Mouse (Mus musculus): ENCODE measurements at regions not wholly inside any gene's neighbourhood (a gene's known extent, or its start where the extent isn't known, plus 50 kb on each side); places are given as distances from the start of the nearest gene placed in this dataset.
A peak's percentile ranks its signal among the peaks of the same experiment; 100 is the strongest.

DNA sequence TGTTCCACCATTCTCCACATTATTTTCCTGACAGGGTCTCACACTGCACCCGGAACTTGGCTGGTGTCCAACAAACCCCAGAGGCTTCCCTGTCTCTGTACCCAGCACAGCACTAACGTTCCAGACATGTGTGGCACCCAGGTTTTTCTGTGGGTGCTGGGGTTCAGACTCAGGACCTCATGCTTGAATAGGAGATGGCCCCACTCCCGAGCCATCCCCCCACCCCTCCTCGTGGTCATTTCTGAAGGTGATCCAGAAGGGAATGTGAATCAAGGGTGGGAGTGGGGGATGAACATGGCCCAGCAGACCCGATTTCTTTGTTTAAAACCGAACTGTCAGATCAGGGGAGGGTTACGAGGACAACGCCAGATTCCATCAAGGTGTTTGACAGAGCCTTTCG, 245.6 kb downstream of the Tbc1d1 start:
- DNase-seq (ENCODE audit: low read depth, low spot score): no peak
- Histone ChIP-seq H3K27me3 (ENCODE audit: control insufficient read depth, insufficient read depth, low read length, poor library complexity, severe bottlenecking) (no peaks in the 10 kb centered on the region), H3K36me3 (ENCODE audit: control insufficient read depth, insufficient read depth, low read length, poor library complexity, severe bottlenecking) (no peaks in the 10 kb centered on the region)

DNA sequence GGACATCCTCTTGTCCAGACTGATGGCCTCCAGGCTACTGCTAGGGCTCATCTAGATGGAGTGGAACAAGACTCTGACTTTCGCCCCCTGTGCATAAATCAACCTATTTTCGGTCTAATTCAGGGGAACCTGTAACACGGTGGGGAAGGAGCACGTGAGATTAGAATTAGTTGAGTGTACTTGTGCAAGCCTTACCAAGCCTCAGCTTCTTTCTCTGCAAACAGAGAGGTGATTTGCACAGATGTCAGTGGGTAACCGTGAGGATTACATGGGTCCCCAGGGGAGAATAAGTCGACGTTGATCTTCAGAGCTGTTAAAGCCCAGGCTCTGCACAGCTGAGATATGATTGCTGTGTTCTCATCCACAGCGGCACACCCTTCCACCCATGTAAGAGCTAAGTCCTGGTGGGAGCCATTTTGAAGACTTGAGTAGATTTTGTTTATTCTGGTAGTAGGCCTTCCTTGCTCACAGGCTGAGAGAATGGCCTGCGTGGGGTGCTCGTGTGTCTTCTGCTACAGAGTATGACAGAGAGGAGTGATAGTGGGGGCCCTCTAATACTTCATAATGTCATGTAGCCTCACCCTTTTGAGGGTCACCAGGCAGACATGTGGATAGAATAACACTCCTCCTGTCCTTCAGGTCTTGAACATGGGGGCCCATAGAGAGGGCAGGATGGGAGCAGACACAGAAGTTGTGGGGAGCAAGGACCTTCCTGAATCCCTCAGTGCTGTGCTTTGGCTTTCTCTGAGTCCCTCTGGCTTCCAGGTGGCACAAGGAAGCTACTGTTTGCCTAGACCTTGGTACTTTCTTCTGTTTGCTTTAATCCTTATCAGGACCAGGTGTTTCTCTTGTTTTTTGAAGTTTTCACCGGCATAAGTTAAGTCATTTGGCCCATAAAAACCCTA, 247.2 kb downstream of the Tbc1d1 start:
- DNase-seq (ENCODE audit: low read depth, low spot score): no peak
- H3K36me3 ChIP-seq (ENCODE audit: control insufficient read depth, insufficient read depth, low read length, poor library complexity, severe bottlenecking): no peaks in the 10 kb centered on the region
- no peaks in the 10 kb centered on the region for H3K27me3 ChIP-seq (ENCODE audit: control insufficient read depth, insufficient read depth, low read length, poor library complexity, severe bottlenecking)

DNA sequence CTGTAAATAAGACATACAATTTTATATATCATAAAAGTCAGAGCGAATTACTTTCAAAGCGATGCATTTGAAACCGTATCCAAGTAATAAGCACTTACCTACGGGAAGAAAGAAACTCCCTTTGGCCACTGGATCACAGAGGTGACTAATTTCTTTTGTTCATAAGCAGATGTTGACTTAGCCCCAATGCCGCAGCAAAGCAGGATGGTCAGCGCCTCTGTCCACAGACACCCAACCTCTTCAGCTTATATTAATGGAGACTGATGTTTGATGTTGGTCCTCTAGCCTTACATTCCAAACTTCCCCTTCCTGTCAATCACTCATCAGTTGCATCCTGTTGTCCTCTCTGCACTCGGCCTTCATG, 247.9 kb downstream of the Tbc1d1 start:
- Histone ChIP-seq H3K27me3 (ENCODE audit: control insufficient read depth, insufficient read depth, low read length, poor library complexity, severe bottlenecking) (no peaks in the 10 kb centered on the region), H3K36me3 (ENCODE audit: control insufficient read depth, insufficient read depth, low read length, poor library complexity, severe bottlenecking) (no peaks in the 10 kb centered on the region)
- no peak for DNase-seq (ENCODE audit: low read depth, low spot score)

DNA sequence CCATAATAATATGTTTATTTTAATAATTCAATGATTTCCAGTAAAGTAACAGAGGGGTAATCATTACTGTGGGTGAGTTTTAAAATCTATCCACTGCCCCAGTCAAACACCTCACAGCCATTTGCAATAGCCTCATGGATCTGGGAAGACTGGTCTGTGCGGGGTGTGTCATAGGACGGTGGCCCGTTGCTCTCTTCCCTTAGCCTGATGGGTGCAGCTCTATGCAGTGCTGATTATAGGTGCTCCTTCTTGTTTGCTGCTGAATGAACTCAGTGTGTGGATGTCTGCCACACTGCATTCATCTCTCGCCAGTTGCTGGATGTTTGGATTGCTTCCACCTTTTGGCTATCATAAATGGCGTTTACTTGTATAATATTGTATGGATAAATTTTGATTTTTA, 248.4 kb downstream of the Tbc1d1 start:
- no peaks in the 10 kb centered on the region for H3K27me3 ChIP-seq (ENCODE audit: control insufficient read depth, insufficient read depth, low read length, poor library complexity, severe bottlenecking)
- H3K36me3 ChIP-seq (ENCODE audit: control insufficient read depth, insufficient read depth, low read length, poor library complexity, severe bottlenecking): no peaks in the 10 kb centered on the region
- no peak for DNase-seq (ENCODE audit: low read depth, low spot score)

DNA sequence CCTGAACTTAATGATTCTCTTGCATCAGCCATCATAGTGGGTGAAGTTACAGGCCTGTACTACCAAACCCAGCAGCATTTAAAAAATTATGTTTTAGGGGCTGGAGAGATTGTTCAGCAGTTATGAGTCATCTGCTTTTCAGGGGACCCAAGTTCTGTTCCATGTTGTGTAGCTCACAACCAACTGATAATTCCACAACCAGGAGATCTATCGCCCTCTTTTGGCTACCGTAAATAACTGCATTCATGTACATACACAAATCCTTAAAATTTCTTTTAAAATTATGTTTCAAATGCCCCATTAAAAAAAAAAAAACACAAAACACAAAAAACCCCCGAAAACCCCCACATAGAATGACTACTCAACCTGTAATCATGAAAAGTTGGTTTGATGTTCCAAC, 252.8 kb downstream of the Tbc1d1 start:
- Histone ChIP-seq H3K27me3 (ENCODE audit: control insufficient read depth, insufficient read depth, low read length, poor library complexity, severe bottlenecking) (no peaks in the 10 kb centered on the region), H3K36me3 (ENCODE audit: control insufficient read depth, insufficient read depth, low read length, poor library complexity, severe bottlenecking) (no peaks in the 10 kb centered on the region)
- peak; percentile 51 for DNase-seq (ENCODE audit: low read depth, low spot score)

DNA sequence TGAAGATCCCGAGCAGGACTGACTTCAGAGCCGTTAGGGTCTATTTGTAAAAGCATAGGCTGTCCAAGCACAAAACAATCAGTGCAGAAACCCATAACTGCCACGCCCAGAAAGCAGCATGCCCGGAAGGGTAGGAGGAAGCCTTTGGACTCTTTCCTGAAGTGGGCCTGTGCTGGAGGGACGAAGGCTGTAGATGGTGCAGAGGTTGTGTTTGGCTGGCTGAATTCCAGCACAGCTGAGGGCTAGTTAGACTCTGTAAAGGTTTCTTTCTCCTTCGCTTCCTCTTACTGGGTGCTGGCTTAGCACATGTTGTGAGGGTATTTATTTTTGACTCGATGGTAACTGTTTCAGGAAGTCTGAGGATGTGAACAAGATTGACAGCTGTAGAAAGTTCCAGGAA, 254.5 kb downstream of the Tbc1d1 start:
- Histone ChIP-seq H3K36me3 (ENCODE audit: control insufficient read depth, insufficient read depth, low read length, poor library complexity, severe bottlenecking) (no peaks in the 10 kb centered on the region), H3K27me3 (ENCODE audit: control insufficient read depth, insufficient read depth, low read length, poor library complexity, severe bottlenecking) (no peaks in the 10 kb centered on the region)
- peak; percentile 42 for DNase-seq (ENCODE audit: low read depth, low spot score)

DNA sequence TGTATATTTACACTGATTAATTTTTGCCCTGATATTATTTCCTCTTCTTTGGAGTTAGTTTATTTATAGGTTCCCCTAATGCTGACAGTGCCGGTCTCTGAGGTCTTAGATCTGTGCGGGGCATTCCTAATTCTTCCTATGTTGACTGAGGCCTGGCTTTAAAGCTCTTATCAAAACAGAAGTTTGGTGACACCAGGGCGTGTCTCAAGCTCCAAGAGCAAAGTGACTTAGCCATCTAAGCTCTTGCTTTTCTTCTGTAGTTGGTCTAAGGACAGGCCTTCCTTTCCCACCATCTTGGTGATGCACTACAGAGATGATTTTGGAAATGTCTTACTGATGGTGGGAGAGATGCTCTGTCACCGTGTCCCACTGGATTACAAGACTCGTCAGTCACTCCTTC, 258.4 kb downstream of the Tbc1d1 start:
- DNase-seq (ENCODE audit: low read depth, low spot score): no peak
- H3K27me3 ChIP-seq (ENCODE audit: control insufficient read depth, insufficient read depth, low read length, poor library complexity, severe bottlenecking): no peaks in the 10 kb centered on the region
- no peaks in the 10 kb centered on the region for H3K36me3 ChIP-seq (ENCODE audit: control insufficient read depth, insufficient read depth, low read length, poor library complexity, severe bottlenecking)

DNA sequence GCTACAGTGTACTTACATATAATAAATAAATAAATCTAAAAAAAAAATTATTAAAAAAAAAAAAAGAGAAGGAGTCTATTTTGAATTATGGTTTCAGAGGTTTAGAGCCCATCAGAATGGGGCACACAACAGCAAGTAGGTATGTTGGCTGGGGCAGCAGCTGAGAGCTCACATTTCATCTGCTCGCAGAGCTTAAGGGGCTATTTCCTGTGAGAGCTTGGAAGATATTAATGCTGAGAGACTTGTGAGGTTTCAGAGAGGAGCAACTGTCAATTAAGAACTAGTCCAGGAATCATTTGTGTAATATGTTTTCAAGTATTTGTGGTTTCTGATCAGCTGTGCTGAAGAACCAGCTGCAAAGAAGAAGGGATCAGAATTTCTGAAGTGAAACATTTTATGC, 263.3 kb downstream of the Tbc1d1 start:
- Histone ChIP-seq H3K36me3 (ENCODE audit: control insufficient read depth, insufficient read depth, low read length, poor library complexity, severe bottlenecking) (no peaks in the 10 kb centered on the region), H3K27me3 (ENCODE audit: control insufficient read depth, insufficient read depth, low read length, poor library complexity, severe bottlenecking) (no peaks in the 10 kb centered on the region)
- DNase-seq (ENCODE audit: low read depth, low spot score): no peak

DNA sequence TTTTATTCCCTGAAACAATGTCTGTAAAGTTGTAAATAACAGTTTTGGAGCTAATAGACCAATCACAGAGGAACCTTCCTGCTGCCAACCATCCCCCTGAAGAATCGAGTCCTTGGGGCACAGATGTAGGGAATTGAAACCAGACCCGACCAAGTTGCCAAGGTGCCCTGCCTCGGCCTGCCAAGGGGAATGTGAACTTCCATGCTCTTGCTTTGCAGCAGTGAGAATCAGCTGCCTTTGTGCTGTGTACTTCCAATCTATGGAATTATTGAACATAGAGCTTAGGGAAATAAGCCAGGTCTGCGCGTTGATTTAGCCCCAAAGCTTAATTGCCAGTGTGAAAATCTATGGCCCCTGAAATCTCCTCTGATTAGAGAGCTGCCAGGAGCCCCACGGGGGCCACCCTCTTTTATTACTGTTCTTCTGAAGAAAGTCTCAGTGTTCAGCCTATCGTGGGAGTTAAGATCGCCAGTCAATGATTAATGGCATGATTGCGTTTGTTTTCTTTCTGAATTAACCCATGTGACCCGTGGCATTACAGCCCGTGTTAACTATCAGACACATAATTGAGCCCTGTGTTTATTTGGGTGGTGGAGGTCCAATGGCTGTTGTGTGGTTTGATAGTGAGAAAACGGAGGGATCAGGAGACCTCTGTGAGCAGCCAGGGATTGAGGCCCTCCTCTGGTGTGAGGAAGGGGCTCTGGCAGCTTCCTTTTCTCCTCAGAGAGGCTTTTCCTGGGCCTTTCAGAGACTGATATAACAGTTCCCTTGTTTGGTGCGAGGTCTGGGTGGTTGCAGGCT, 266.9 kb downstream of the Tbc1d1 start:
- no peak for DNase-seq (ENCODE audit: low read depth, low spot score)
- no peaks in the 10 kb centered on the region for H3K36me3 ChIP-seq (ENCODE audit: control insufficient read depth, insufficient read depth, low read length, poor library complexity, severe bottlenecking)
- H3K27me3 ChIP-seq (ENCODE audit: control insufficient read depth, insufficient read depth, low read length, poor library complexity, severe bottlenecking): no peaks in the 10 kb centered on the region

DNA sequence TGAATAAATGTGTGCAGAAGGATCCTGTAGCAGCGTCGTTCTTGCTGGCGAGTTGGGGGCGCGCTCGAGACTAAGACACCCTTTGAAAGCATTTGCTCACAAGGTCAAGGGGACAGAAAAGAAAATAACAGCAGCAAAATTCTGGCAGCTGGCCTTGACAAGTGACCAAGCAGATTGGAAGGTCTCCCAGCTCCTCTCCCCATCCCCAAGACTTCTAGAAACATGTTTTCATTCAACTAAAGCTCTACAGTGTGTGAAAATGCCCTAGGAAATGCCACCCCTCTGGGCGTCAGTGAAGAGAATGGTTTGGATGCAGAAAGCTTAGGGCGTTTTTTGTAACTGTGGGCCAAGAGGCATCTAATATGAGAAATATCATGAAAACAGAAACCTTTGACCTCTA, 272.7 kb downstream of the Tbc1d1 start:
- H3K36me3 ChIP-seq (ENCODE audit: control insufficient read depth, insufficient read depth, low read length, poor library complexity, severe bottlenecking): no peaks in the 10 kb centered on the region
- no peak for DNase-seq (ENCODE audit: low read depth, low spot score)
- no peaks in the 10 kb centered on the region for H3K27me3 ChIP-seq (ENCODE audit: control insufficient read depth, insufficient read depth, low read length, poor library complexity, severe bottlenecking)

DNA sequence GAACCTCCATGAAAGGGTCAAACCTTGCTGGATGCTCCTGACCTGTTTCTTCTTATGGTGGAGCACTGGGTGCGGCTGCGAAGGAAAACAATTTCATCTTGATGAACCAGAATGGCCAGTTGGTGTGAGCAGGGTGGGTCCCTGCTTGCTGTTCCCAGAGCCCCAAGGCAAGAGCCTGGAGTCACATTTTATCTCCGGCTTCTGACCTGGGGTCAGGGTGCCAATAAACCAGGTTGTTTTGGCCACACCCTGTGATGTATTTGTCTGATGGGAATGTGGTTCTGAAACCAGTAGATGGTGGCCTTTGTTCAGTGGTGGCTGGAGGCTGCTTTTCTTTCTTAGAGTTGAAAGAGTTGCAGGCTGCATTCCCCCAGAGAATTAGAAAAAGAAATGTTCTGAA, 274.4 kb downstream of the Tbc1d1 start:
- Histone ChIP-seq H3K27me3 (ENCODE audit: control insufficient read depth, insufficient read depth, low read length, poor library complexity, severe bottlenecking) (no peaks in the 10 kb centered on the region), H3K36me3 (ENCODE audit: control insufficient read depth, insufficient read depth, low read length, poor library complexity, severe bottlenecking) (no peaks in the 10 kb centered on the region)
- no peak for DNase-seq (ENCODE audit: low read depth, low spot score)

DNA sequence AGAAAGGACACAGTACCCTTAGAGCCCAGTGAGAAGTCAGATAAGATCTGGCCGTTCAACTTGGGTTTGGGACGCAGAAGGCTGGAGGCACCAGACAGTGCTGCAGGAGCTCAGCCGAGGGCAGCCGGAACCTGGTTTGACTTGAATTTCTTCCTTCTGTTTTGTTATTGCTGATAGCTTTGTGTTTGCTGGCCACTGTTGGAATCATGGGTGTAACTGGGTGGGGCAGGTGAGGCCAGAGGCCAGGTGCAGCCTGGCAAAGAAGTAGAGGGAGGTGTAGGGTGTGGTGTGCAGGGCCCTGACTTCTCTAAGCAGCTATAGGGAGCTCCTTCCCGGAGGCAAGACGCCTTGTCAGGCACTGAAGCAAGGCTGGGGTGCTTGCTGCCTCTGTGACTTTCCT, 275.5 kb downstream of the Tbc1d1 start:
- no peak for DNase-seq (ENCODE audit: low read depth, low spot score)
- Histone ChIP-seq H3K27me3 (ENCODE audit: control insufficient read depth, insufficient read depth, low read length, poor library complexity, severe bottlenecking) (no peaks in the 10 kb centered on the region), H3K36me3 (ENCODE audit: control insufficient read depth, insufficient read depth, low read length, poor library complexity, severe bottlenecking) (no peaks in the 10 kb centered on the region)

DNA sequence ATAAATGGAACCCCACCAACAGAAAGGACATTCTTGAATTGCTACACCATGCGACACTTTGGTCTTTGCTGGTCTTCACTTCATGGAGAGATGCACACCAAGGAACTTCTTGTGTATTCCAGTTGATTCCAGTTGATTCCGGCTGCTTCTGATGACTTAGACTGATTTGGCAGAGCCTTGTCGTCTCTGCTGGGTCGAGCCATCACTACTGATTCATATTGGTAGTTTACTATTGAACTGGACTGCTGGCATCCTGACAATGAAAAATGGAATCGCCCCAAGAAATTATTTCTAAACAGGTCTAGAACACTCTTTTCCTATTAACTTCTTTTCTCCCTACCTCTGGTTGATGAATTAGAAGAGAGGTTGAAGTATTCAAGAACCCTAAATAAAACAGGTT, 277.7 kb downstream of the Tbc1d1 start:
- H3K27me3 ChIP-seq (ENCODE audit: control insufficient read depth, insufficient read depth, low read length, poor library complexity, severe bottlenecking): no peaks in the 10 kb centered on the region
- H3K36me3 ChIP-seq (ENCODE audit: control insufficient read depth, insufficient read depth, low read length, poor library complexity, severe bottlenecking): no peaks in the 10 kb centered on the region
- no peak for DNase-seq (ENCODE audit: low read depth, low spot score)

DNA sequence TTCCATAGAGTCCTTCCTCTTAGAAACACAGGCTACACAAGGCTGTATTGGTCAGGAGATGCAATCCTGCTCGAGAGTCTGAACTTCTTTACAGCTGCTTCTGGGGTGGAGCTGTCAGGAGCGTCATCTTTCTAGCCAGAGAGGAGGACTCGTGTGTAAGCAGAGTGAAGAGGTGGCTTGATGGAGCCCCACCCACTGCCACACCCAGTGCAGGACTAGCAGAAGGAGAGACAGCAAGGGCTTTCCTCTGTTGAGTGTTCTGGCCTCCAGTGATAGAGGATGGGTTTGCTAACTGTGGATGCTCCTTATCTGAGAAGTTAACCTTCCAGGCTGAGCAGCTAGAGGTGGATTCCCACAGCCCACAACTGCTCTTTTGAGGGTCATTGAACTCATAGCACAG, 279.4 kb downstream of the Tbc1d1 start:
- DNase-seq (ENCODE audit: low read depth, low spot score): no peak
- H3K27me3 ChIP-seq (ENCODE audit: control insufficient read depth, insufficient read depth, low read length, poor library complexity, severe bottlenecking): no peaks in the 10 kb centered on the region

DNA sequence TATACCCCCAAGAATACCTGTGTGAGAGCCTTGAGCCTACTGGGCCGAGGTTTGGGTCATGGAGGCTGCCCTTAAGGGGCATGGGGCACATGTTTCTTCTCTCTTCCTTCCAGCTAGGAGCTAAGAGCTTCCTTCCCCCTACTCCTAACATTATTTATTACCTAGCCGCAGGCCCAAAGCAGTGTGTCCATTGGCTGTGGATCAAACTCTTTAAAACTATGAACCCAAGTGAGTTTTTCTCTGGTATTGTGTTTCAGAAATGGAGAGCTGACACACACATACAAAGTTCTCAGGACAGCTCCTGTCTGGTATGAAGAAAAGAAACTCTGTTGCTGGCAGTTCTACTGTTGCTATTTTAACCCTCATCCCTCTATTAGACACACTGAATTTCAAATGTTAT, 279.9 kb downstream of the Tbc1d1 start:
- DNase-seq (ENCODE audit: low read depth, low spot score): no peak
- Histone ChIP-seq H3K36me3 (ENCODE audit: control insufficient read depth, insufficient read depth, low read length, poor library complexity, severe bottlenecking) (no peaks in the 10 kb centered on the region), H3K27me3 (ENCODE audit: control insufficient read depth, insufficient read depth, low read length, poor library complexity, severe bottlenecking) (no peaks in the 10 kb centered on the region)

More for the DNA sequence above, 279.4 kb downstream of the Tbc1d1 start:
- no peaks in the 10 kb centered on the region for H3K36me3 ChIP-seq (ENCODE audit: control insufficient read depth, insufficient read depth, low read length, poor library complexity, severe bottlenecking)
